Mouse (Mus musculus) cortical plate, adult 2 months (tissue): Measurements from ENCODE around the gene Dupd1.

Experiments used
- CTCF ChIP-seq: fragments of 200-500 bp; IDR thresholded peaks from 2 replicates; pipeline ENCODE4 v1.5.1; 2011; ENCODE audit warnings: mild to moderate bottlenecking, control low read depth, low read length; ENCODE audit not compliant: insufficient read depth; ENCODE audit errors: extremely low read depth
- POLR2A ChIP-seq: fragments of 200-500 bp; IDR thresholded peaks from 2 replicates; pipeline ENCODE4 v1.6.1; 2011; ENCODE audit warnings: mild to moderate bottlenecking, low read length, control low read depth; ENCODE audit not compliant: insufficient read depth; ENCODE audit errors: extremely low read depth

DNA sequence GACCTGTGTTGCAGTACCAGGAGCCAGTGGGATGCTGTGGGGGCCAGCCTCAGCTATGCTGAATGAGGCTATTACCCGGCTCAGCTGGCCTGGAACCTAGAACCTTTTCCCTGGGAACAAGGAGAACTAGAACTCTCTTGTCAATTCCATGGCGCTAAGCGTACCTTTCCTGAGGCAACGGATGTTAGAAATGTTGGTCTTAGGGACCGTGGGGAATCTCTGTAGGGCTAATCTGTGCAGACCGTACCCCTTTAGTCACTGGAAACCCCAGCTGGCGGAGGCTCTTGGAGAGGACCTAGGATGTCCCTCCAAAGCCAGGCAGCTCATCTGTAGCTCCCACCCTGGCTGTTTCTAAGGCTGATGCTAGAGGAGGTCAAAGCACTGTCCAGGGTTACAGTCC is 26.0 kb upstream of the Dupd1 start:
- no peak for TF ChIP-seq POLR2A
- TF ChIP-seq CTCF, result no peak
